Mouse (Mus musculus): Measurements from ENCODE around the gene Tceanc2.

GRCm38 (mm10) chr4:107193841-107194240 lies 14.9 kb upstream of the Tceanc2 start:
- TF ChIP-seq CTCF (IDR thresholded peaks at IDR 0.05; ENCODE audit: extremely low read depth, insufficient read depth, low read length) (no peak), POLR2A (IDR thresholded peaks at IDR 0.05; ENCODE audit: extremely low read depth, insufficient read depth, low read length) (no peak)
